Mouse (Mus musculus) hindbrain, embryonic 11.5 days (tissue): ENCODE results near the gene Raf1. TPM values are rescaled to one million over a fixed set of nuclear protein-coding genes. Genes with fewer than 3 reads are reported as not detected.

ENCODE experiments used
- ATAC-seq: fragments of 200-750 bp; cut with Nextera tagmentation; 2 replicates; pipeline ENCODE4 v1.8.0; 2017; ENCODE audit warnings: mild to moderate bottlenecking, moderate TSS enrichment, moderate library complexity; ENCODE audit not compliant: low FRiP score
- DNase-seq: peaks from one replicate; pipeline ENCODE4 v3.0.0-alpha.2; 2015; ENCODE audit warnings: low spot score
- H3K27ac ChIP-seq: fragments of 300-500 bp; sonication (generic); 2 replicates; pipeline ENCODE4 v1.5.1; 2014; ENCODE audit warnings: mild to moderate bottlenecking, low read depth, low read length
- H3K27me3 ChIP-seq: fragments of 300-500 bp; sonication (generic); 2 replicates; pipeline ENCODE4 v1.6.1; 2014; ENCODE audit warnings: mild to moderate bottlenecking, low read length, moderate library complexity, mixed read lengths; ENCODE audit not compliant: control insufficient read depth, insufficient read depth
- H3K36me3 ChIP-seq: fragments of 300-500 bp; sonication (generic); 2 replicates; pipeline ENCODE4 v1.6.1; 2014; ENCODE audit warnings: mild to moderate bottlenecking, low read length, moderate library complexity, mixed read lengths; ENCODE audit not compliant: control insufficient read depth, insufficient read depth
- H3K4me1 ChIP-seq: fragments of 300-500 bp; sonication (generic); replicated peaks from 2 replicates; pipeline ENCODE4 v1.6.1; 2014; ENCODE audit warnings: low read length, mixed read lengths; ENCODE audit not compliant: control insufficient read depth, insufficient read depth
- H3K4me2 ChIP-seq: fragments of 300-500 bp; sonication (generic); replicated peaks from 2 replicates; pipeline ENCODE4 v1.6.1; 2014; ENCODE audit warnings: mild to moderate bottlenecking, low read depth, low read length
- H3K4me3 ChIP-seq: fragments of 300-500 bp; sonication (generic); 2 replicates; pipeline ENCODE4 v1.5.1; 2014; ENCODE audit warnings: low read depth, low read length
- H3K9ac ChIP-seq: fragments of 300-500 bp; sonication (generic); 2 replicates; pipeline ENCODE4 v1.6.1; 2014; ENCODE audit warnings: low read depth, low read length
- H3K9me3 ChIP-seq: fragments of 300-500 bp; sonication (generic); 2 replicates; pipeline ENCODE4 v1.6.1; 2016; ENCODE audit warnings: low read length; ENCODE audit not compliant: control insufficient read depth
- WGBS: fragments of 180-500 bp; shearing (Covaris S2); extraction: QIAGEN DNeasy Blood & Tissue Kit; methylation state at CpG from one replicate; pipeline ENCODE4 v1.1.7; 2014; 5-methylcytosine and 5-hydroxymethylcytosine counted together
- polyA plus RNA-seq: library from polyadenylated mRNA; unstranded; fragments of >200 nt; fragmentation: Nextera tagmentation; extraction: Ambion mirVana; gene quantifications from 2 replicates; pipeline ENCODE4 v1.2.1, GENCODE M21; 2014

Gene Raf1
- polyA plus RNA-seq, 1 experiment from 2014 or later = 157 TPM

DNA sequence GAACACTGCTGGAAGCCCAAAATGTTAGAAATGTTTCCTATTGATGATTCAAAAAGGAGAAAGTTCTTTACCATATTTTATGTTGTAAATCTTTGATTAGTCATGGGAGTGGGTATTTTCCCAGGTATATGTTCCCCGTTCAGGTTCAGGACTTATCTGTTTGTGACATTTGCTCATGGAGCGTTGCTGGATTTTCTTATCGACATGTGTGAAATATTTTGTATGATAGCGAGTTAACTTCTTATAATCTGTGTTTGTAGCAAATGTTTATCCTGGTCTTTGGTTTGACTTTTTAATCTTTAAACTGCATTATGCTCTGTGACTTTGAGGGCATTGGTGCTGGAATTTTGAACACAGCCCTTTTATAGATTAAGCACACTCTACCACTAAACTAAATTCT lies 12.2 kb upstream of the Raf1 start:
- Histone ChIP-seq H3K9me3 (no peaks in the 10 kb centered on the region), H3K9ac (no peak overlapping the region), H3K4me2 (no peak overlapping the region), H3K27ac (no peak overlapping the region), H3K27me3 (no peaks in the 10 kb centered on the region), H3K36me3 (no peaks in the 10 kb centered on the region), H3K4me3 (no peak overlapping the region), H3K4me1 (no peaks in the 10 kb centered on the region)
- no peak for ATAC-seq
- no peak for DNase-seq
- WGBS = 92% methylated on average over 4 of the region's 4 CpGs

DNA sequence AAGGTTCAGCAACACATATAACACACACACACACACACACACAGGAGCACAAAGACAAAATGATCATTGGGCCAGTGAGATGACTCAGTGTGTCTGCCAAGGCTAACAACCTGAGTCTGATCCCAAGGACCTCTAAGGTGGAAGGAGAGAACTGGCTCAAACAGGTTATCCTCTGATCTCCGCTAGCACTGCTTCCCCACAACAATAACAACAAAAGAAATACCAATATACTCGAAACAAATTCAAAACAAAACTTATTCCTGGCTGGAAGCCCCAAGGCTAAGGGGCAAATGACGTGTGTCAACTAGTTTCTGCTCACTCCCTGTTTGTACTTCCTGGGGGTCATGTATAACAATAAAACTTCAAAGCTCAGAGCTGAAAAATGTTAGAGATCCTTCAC lies 11.3 kb upstream of the Raf1 start:
- no peaks in the 10 kb centered on the region for H3K27me3 ChIP-seq
- H3K4me2 ChIP-seq = no peak overlapping the region
- no peak overlapping the region for H3K9ac ChIP-seq
- H3K4me1 ChIP-seq = no peaks in the 10 kb centered on the region
- no peak for DNase-seq
- no peaks in the 10 kb centered on the region for H3K9me3 ChIP-seq
- WGBS = 71% methylated on average over 3 of the region's 3 CpGs
- no peak for ATAC-seq
- H3K36me3 ChIP-seq = no peaks in the 10 kb centered on the region
- H3K4me3 ChIP-seq = no peak overlapping the region
- no peak overlapping the region for H3K27ac ChIP-seq

DNA sequence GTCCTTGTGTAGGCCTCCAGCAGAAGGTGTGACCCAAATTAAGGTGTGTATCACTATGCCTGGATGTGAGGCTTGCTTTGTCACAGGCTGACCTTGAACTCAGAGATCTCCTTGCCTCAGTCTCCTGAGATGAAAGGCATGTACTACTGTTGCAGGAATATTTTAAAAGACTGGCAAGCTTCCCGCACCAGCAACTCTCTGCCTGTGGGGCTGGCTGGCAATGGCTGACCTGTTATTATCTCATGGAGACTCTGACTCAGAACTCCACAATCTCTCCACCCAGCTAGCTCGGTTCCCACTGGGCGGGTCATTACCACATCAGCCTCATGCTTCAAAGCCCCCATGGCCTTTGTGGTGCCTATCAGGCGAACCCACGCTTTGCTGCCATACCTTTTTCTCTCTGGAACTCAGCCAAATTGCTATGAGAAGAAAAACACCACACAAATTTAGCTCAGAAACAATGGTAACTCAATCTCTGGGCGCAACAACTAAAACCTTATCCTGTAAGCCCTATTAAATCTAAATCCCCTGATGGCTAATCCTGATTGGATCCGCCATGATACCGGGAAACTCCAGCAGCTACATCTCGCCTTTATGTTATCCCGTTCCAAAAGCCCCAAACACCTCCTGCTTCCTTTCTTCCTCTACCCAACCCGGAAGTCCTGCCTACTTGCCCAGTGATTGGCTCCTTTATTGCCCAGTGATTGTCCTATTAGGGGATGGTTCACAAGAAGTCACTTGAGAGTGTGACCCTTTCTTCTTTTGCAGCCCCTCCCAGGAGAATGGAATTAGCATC lies 8.6 kb upstream of the Raf1 start:
- WGBS = 65% methylated on average over 11 of the region's 11 CpGs
- H3K9ac ChIP-seq = no peak overlapping the region
- H3K27ac ChIP-seq = no peak overlapping the region
- no peak overlapping the region for H3K4me2 ChIP-seq
- no peaks in the 10 kb centered on the region for H3K9me3 ChIP-seq
- no peak overlapping the region for H3K4me3 ChIP-seq
- no peaks in the 10 kb centered on the region for H3K36me3 ChIP-seq
- ATAC-seq (no peak), DNase-seq (no peak)
- H3K27me3 ChIP-seq = no peaks in the 10 kb centered on the region
- H3K4me1 ChIP-seq = no peaks in the 10 kb centered on the region

DNA sequence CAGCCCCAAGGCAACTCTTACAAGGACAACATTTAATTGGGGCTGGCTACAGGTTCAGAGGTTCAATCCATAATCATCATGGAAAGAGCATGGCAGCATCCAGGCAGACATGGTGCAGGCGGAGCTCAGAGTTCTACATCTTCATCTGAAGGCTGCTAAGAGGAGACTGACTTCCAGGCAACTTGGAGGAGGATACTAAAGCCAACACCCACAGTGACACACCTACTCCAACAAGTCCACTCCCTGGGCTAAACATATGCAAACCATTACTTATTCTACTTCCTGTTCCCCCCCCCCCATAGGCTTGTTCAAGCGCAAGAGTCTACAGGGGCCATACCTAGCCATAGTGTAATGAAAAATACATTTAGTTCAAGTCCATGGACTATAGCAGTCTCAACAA lies 7.8 kb upstream of the Raf1 start:
- no peaks in the 10 kb centered on the region for H3K4me1 ChIP-seq
- DNase-seq = no peak
- H3K27ac ChIP-seq = no peak overlapping the region
- no peaks in the 10 kb centered on the region for H3K9me3 ChIP-seq
- no peak for ATAC-seq
- H3K4me2 ChIP-seq = no peak overlapping the region
- H3K36me3 ChIP-seq = no peaks in the 10 kb centered on the region
- no peak overlapping the region for H3K9ac ChIP-seq
- no peaks in the 10 kb centered on the region for H3K27me3 ChIP-seq
- WGBS = 94% methylated on average over 2 of the region's 2 CpGs
- no peak overlapping the region for H3K4me3 ChIP-seq

DNA sequence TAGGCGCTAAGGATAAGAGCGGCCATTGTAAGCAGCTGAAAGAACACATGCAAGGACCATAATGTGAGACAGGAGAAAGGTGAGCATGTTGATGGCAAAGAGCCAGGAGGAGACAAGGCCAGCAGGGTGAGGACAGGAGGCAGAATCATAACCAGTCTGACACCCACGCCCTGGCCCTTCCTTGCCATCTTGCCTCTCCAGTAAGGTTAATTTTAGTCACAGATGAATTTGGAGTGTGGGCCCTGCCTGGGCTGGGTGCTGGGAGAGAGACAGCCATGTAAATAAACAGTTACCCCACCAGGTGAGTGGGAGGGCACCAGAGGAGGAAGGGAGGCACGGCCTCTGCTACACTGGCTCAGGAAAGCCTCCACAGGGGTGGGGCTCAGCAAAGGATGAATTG lies 4.6 kb upstream of the Raf1 start:
- no peak overlapping the region for H3K27ac ChIP-seq
- DNase-seq (no peak), ATAC-seq (no peak)
- WGBS = 90% methylated on average over 4 of the region's 4 CpGs
- H3K4me3 ChIP-seq = no peak overlapping the region
- H3K9ac ChIP-seq = no peak overlapping the region
- no peak overlapping the region for H3K4me2 ChIP-seq
- no peaks in the 10 kb centered on the region for H3K9me3 ChIP-seq
- no peaks in the 10 kb centered on the region for H3K36me3 ChIP-seq
- no peaks in the 10 kb centered on the region for H3K4me1 ChIP-seq
- H3K27me3 ChIP-seq = no peaks in the 10 kb centered on the region

DNA sequence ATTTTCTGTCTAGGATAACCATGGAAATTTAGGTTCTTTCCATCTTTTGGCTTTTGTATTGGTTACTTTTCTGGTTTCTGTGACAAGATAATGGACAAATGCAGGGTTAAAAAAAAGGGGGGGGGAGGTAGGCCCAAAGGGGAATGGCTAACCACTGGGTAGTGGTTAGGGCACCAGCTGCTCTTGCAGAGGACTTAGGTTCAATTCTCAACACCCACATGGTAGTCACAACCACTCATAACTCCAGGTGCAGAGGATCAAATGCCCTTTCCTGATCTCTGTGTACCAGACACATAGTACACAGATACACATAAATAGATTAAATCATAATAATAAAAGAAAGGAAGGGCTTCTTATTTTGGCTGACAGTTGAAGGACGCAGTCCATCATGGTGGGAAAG lies 1.6 kb upstream of the Raf1 start:
- no peak overlapping the region for H3K27ac ChIP-seq
- H3K4me3 ChIP-seq = no peak overlapping the region
- no peak overlapping the region for H3K9ac ChIP-seq
- no peaks in the 10 kb centered on the region for H3K36me3 ChIP-seq
- H3K9me3 ChIP-seq = no peaks in the 10 kb centered on the region
- no peaks in the 10 kb centered on the region for H3K27me3 ChIP-seq
- H3K4me2 ChIP-seq = no peak overlapping the region
- ATAC-seq (no peak), DNase-seq (no peak)
- 95% methylated on average over 1 of the region's 1 CpGs for WGBS
- H3K4me1 ChIP-seq = no peaks in the 10 kb centered on the region; the same call in 1 of the 2 replicates

DNA sequence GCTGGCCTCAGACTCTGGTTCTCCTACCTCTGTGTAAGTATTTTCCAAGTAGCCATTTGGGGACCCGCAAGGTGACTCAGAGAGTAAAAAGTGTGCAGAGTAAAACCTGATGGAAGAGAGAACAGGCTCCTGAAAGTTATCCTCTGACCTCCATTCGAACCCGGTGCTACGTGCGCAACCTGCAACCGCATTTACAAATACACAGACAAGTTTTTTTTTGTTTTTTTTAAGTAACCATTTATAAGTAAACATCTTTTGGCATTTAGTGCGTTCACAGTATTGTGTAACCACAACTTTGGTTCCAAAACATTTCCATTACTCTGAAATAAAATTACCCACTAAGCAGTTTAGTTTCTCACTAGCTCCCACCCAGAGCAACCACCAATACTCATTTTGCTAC lies 1.0 kb upstream of the Raf1 start:
- WGBS = 96% methylated on average over 7 of the region's 7 CpGs
- no peaks in the 10 kb centered on the region; the same call in 1 of the 2 replicates for H3K4me1 ChIP-seq
- no peak overlapping the region for H3K27ac ChIP-seq
- no peak for ATAC-seq
- no peaks in the 10 kb centered on the region for H3K27me3 ChIP-seq
- peak overlapping the region; percentile 98; the same call in 1 of the 2 replicates for H3K4me3 ChIP-seq
- peak overlapping the region; percentile 48 for H3K4me2 ChIP-seq
- H3K36me3 ChIP-seq = no peaks in the 10 kb centered on the region
- H3K9me3 ChIP-seq = no peaks in the 10 kb centered on the region
- DNase-seq = no peak
- no peak overlapping the region; the same call in 1 of the 2 replicates for H3K9ac ChIP-seq

DNA sequence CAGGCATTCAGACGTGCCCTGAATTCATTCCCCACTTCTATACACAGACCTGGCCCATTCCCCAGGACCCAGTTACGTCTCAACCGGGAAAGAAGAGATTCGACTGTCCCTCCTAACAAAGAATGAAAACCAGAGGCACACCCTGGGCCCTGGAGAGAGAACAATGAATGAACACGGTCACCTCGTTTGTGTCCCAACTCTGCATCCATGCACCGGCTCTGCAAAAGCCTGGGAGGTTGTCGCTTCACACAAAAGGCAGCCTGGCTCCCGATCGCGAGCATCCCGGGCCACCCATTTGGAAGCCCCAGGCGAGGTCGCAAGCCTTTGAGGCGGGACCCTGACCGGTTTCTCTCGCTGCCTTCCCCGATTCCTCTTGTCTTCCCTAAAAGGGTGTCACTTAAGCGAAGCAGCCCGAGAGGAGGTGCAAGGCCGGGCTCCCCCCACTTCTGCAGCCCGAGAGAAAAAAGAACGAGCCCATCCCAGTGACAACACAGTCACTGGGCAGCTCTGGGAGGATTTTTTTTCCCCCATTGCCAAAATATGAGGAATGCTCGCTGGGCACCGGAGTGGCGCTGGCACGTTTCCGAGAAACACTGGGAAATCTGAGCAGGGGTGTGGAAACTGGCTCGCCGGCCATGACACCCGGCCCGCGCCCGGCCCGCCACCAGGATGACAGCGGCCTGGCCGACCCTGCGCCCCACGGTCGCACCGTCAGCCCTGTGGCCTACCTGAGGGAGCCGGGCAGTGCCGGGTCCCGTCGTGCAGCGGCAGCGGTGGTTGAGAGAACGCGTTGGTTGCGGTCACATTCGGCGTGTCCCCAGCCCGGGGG lies 713 bp downstream of the Raf1 start:
- H3K4me3 ChIP-seq = peak overlapping the region; percentile 98
- H3K4me1 ChIP-seq = no peaks in the 10 kb centered on the region; the same call in 1 of the 2 replicates
- peak; percentile 73 for ATAC-seq
- no peaks in the 10 kb centered on the region for H3K27me3 ChIP-seq
- H3K36me3 ChIP-seq = no peaks in the 10 kb centered on the region
- H3K27ac ChIP-seq = peak overlapping the region; percentile 95
- peak; percentile 69 for DNase-seq
- peak overlapping the region; percentile 65 for H3K4me2 ChIP-seq
- H3K9me3 ChIP-seq = no peaks in the 10 kb centered on the region
- H3K9ac ChIP-seq = peak overlapping the region; percentile 100
- under 1% methylated on average over 53 of the region's 53 CpGs for WGBS
